Mouse (Mus musculus) adrenal gland, adult (tissue): Measurements from ENCODE around the gene Fam49a.
"Not testable (repeated sequence)": the region's sequence is repeated elsewhere in the genome, so short reads cannot be mapped to it uniquely, and the experiment has no call there.

ENCODE experiments used
- DNase-seq, 2 experiments: peaks; one replicate each; pipeline ENCODE4 v3.0.0; 2022 to 2023; ENCODE audit warnings: low spot score in 1 of 2; ENCODE audit not compliant: inconsistent age in 2 of 2

Fam49a gene

GRCm38 (mm10) chr12:12261987-12262971 lies at the start of gene Fam49a:
TSS of gene Fam49a (plus strand) at chr12:12262139.
- peak; percentile 86 to 94 for DNase-seq

GRCm38 (mm10) chr12:12213536-12213935 lies 48.4 kb upstream of the Fam49a start:
- no peak for DNase-seq

- DNase-seq: no peak
These were observed 43.0 kb upstream of the Fam49a start for GRCm38 (mm10) chr12:12218947-12219346.

- peak in 1 of 2 experiments; percentile 63 for DNase-seq
These were observed 41.0 kb upstream of the Fam49a start for GRCm38 (mm10) chr12:12220755-12221496.

GRCm38 (mm10) chr12:12222585-12223290 lies 39.2 kb upstream of the Fam49a start:
- peak; percentile 25 to 52 for DNase-seq

GRCm38 (mm10) chr12:12223336-12223735 lies 38.6 kb upstream of the Fam49a start:
- peak; percentile 43 to 80 for DNase-seq

- DNase-seq: no peak
These were observed 36.2 kb upstream of the Fam49a start for GRCm38 (mm10) chr12:12225706-12226105.

GRCm38 (mm10) chr12:12227594-12227993 lies 34.3 kb upstream of the Fam49a start:
- no peak for DNase-seq

GRCm38 (mm10) chr12:12230031-12230557 lies 31.8 kb upstream of the Fam49a start:
- peak; percentile 47 to 79 for DNase-seq

GRCm38 (mm10) chr12:12232097-12232496 lies 29.8 kb upstream of the Fam49a start:
- no peak for DNase-seq

- DNase-seq: no peak
These were observed 25.0 kb upstream of the Fam49a start for GRCm38 (mm10) chr12:12236978-12237377.

GRCm38 (mm10) chr12:12239502-12239901 lies 22.4 kb upstream of the Fam49a start:
- no peak for DNase-seq

GRCm38 (mm10) chr12:12243148-12243547 lies 18.8 kb upstream of the Fam49a start:
- DNase-seq: peak in 1 of 2 experiments; percentile 72

GRCm38 (mm10) chr12:12247023-12247422 lies 14.9 kb upstream of the Fam49a start:
- DNase-seq: not testable (repeated sequence)

GRCm38 (mm10) chr12:12249521-12249920 lies 12.4 kb upstream of the Fam49a start:
- DNase-seq: no peak

- DNase-seq: no peak
These were observed 8.4 kb upstream of the Fam49a start for GRCm38 (mm10) chr12:12253526-12253925.

GRCm38 (mm10) chr12:12254139-12254538 lies 7.8 kb upstream of the Fam49a start:
- DNase-seq: no peak

- DNase-seq: peak; percentile 47 to 80
These were observed 669 bp upstream of the Fam49a start for GRCm38 (mm10) chr12:12260979-12261960.

GRCm38 (mm10) chr12:12263371-12263791 lies 1.4 kb downstream of the Fam49a start:
- peak in 1 of 2 experiments; percentile 71 for DNase-seq

- peak; percentile 31 to 72 for DNase-seq
These were observed 2.2 kb downstream of the Fam49a start for GRCm38 (mm10) chr12:12264151-12264550.
